Mouse (Mus musculus) erythroblast, adult 5-6 weeks (primary cell): ENCODE measurements around the gene Nrbp1. TPM values are rescaled to one million over a fixed set of nuclear protein-coding genes. Genes with fewer than 3 reads are reported as not detected.

Experiments
- ATAC-seq: replicated peaks from 2 replicates; pipeline ENCODE4 v1.8.0; 2016; ENCODE audit warnings: moderate number of reproducible peaks, mild to moderate bottlenecking, moderate TSS enrichment, inconsistent platforms; ENCODE audit not compliant: poor library complexity, low FRiP score, severe bottlenecking
- total RNA-seq, 2 experiments: library from RNA; stranded (forward) in 1 of 2; stranded (reverse) in 1 of 2; fragments of 150-400 nt in 1 of 2; fragments of 200-764, 138-1000 nt in 1 of 2; gene quantifications; 2 replicates each; pipeline versions ENCODE4 v1.2.3 to v1.2.4; 2015 to 2017; ENCODE audit warnings: low replicate concordance in 2 of 2

Gene Nrbp1
- total RNA-seq (2015; ENCODE audit: low replicate concordance) (20.1 and 31.5 TPM in 2 replicates), total RNA-seq (2017; ENCODE audit: low replicate concordance) (23.0 and 28.1 TPM in 2 replicates)

- ATAC-seq = peak; percentile 94
Observed at GRCm38 (mm10) chr5:31240637-31241521, at the start of gene Nrbp1, which contains the start of gene Gm9970. Gene Nrbp1, plus strand, starts transcription at chr5:31240864. Gene Gm9970, minus strand, starts transcription at chr5:31241232.

- ATAC-seq = peak; percentile 45
Observed at GRCm38 (mm10) chr5:31192045-31192938, 48.4 kb upstream of the Nrbp1 start.

- ATAC-seq = peak; percentile 88
Observed at GRCm38 (mm10) chr5:31192939-31193630, 47.6 kb upstream of the Nrbp1 start, which contains the start of the genes Snx17 and Eif2b4. Gene Snx17, plus strand, starts transcription at chr5:31193227. Gene Eif2b4, minus strand, starts transcription at chr5:31193430.

- ATAC-seq = peak; percentile 11
Observed at GRCm38 (mm10) chr5:31193631-31194281, 46.9 kb upstream of the Nrbp1 start.

GRCm38 (mm10) chr5:31194486-31195485 lies 45.9 kb upstream of the Nrbp1 start:
- no peak for ATAC-seq

- no peak for ATAC-seq
Observed at GRCm38 (mm10) chr5:31195671-31196070, 45.0 kb upstream of the Nrbp1 start.

GRCm38 (mm10) chr5:31196207-31196606 lies 44.5 kb upstream of the Nrbp1 start:
- no peak for ATAC-seq

- ATAC-seq = no peak
Observed at GRCm38 (mm10) chr5:31197072-31197471, 43.6 kb upstream of the Nrbp1 start.

- ATAC-seq = no peak
Observed at GRCm38 (mm10) chr5:31198170-31198569, 42.5 kb upstream of the Nrbp1 start.

GRCm38 (mm10) chr5:31198616-31199320 lies 41.9 kb upstream of the Nrbp1 start:
- ATAC-seq = no peak

- ATAC-seq = no peak
Observed at GRCm38 (mm10) chr5:31199321-31199892, 41.3 kb upstream of the Nrbp1 start.

GRCm38 (mm10) chr5:31199893-31200292 lies 40.8 kb upstream of the Nrbp1 start:
- no peak for ATAC-seq

GRCm38 (mm10) chr5:31200327-31200768 lies 40.3 kb upstream of the Nrbp1 start:
- no peak for ATAC-seq

GRCm38 (mm10) chr5:31201042-31201741 lies 39.5 kb upstream of the Nrbp1 start:
- no peak for ATAC-seq

GRCm38 (mm10) chr5:31201742-31202590 lies 38.7 kb upstream of the Nrbp1 start, which contains the start of gene Zfp513:
Gene Zfp513, minus strand, starts transcription at chr5:31202303.
- ATAC-seq = peak; percentile 98
